Mouse (Mus musculus) heart, postnatal 0 days (tissue): Measurements from ENCODE around the gene Trim54.

ENCODE experiments used
- CTCF ChIP-seq: IDR thresholded peaks from 2 replicates; pipeline ENCODE4 v1.5.1; 2016; ENCODE audit warnings: antibody characterized with exemption, control low read depth, low read depth
- EP300 ChIP-seq: IDR thresholded peaks from 2 replicates; pipeline ENCODE4 v1.6.1; 2016; ENCODE audit warnings: antibody characterized with exemption, low read depth

DNA sequence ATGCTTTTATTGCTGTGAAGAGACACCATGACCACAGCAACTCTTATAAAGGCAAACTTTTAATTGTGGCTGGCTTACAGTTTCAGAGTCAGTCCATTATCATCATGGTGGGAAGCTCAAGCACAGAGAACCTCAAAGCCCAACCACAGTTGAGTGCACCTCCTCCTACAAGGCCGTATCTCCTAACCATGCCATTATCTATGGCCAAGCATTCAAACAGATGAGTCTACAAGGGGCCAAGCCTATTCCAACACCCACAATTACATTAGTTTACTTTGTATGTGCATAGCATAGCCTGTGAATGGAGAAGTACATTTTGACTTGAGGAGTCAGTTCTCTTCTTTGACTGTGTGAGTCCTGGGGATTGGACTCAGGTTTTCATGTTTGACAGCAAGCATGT lies 48.4 kb downstream of the Trim54 start:
- TF ChIP-seq EP300 (no peak), CTCF (no peak)
